Mouse (Mus musculus) forebrain, embryonic 16.5 days (tissue): ENCODE measurements around the gene Rab39b. TPM values are rescaled to one million over a fixed set of nuclear protein-coding genes. Genes with fewer than 3 reads are reported as not detected.

Experiments
- ATAC-seq: fragments of 200-750 bp; cut with Nextera tagmentation; 2 replicates; pipeline ENCODE4 v1.8.0; 2017; ENCODE audit warnings: mild to moderate bottlenecking, moderate library complexity
- H3K27ac ChIP-seq: fragments of 300-500 bp; sonication (generic); 2 replicates; pipeline ENCODE4 v1.5.1; 2014; ENCODE audit warnings: low read length, control low read depth
- H3K27me3 ChIP-seq: fragments of 300-500 bp; sonication (generic); replicated peaks from 2 replicates; pipeline ENCODE4 v1.6.1; 2014; ENCODE audit warnings: low read length; ENCODE audit not compliant: control insufficient read depth, insufficient read depth
- H3K36me3 ChIP-seq: fragments of 300-500 bp; sonication (generic); 2 replicates; pipeline ENCODE4 v1.6.1; 2014; ENCODE audit not compliant: control insufficient read depth, insufficient read depth
- H3K4me1 ChIP-seq: fragments of 300-500 bp; sonication (generic); replicated peaks from 2 replicates; pipeline ENCODE4 v1.6.1; 2014; ENCODE audit warnings: low read length; ENCODE audit not compliant: control insufficient read depth, insufficient read depth
- H3K4me2 ChIP-seq: fragments of 300-500 bp; sonication (generic); 2 replicates; pipeline ENCODE4 v1.6.1; 2014; ENCODE audit warnings: mild to moderate bottlenecking, low read length, control low read depth
- H3K4me3 ChIP-seq: fragments of 300-500 bp; sonication (generic); replicated peaks from 2 replicates; pipeline ENCODE4 v1.5.1; 2014; ENCODE audit warnings: mild to moderate bottlenecking, low read length, control low read depth
- H3K9ac ChIP-seq: fragments of 300-500 bp; sonication (generic); replicated peaks from 2 replicates; pipeline ENCODE4 v1.6.1; 2014; ENCODE audit warnings: low read depth, low read length, control low read depth
- H3K9me3 ChIP-seq: fragments of 300-500 bp; sonication (generic); 2 replicates; pipeline ENCODE4 v1.6.1; 2016; ENCODE audit warnings: low read length; ENCODE audit not compliant: control insufficient read depth
- WGBS: fragments of 180-500 bp; shearing (Covaris S2); extraction: QIAGEN DNeasy Blood & Tissue Kit; methylation state at CpG from one replicate; pipeline ENCODE4 v1.1.7; 2014; 5-methylcytosine and 5-hydroxymethylcytosine counted together
- polyA plus RNA-seq: library from polyadenylated mRNA; unstranded; fragments of >200 nt; fragmentation: Nextera tagmentation; extraction: Ambion mirVana; gene quantifications from 2 replicates; pipeline ENCODE4 v1.2.1, GENCODE M21; 2015

Gene Rab39b
- polyA plus RNA-seq, result 25.9 and 26.3 TPM in 2 replicates

- ATAC-seq, result peak; percentile 99
- no peaks in the 10 kb centered on the region for H3K27me3 ChIP-seq
- peak within 1 kb of the TSS; percentile 85 for H3K27ac ChIP-seq
- H3K4me2 ChIP-seq, result peak within 1 kb of the TSS; percentile 47
- H3K9ac ChIP-seq, result peak within 1 kb of the TSS; percentile 78
- no peaks in the 10 kb centered on the region for H3K4me1 ChIP-seq
- H3K4me3 ChIP-seq, result peak within 1 kb of the TSS; percentile 65
- WGBS, result 16% methylated on average over 41 of the region's 41 CpGs
- H3K36me3 ChIP-seq, result 0 out of 2 replicates have a peak, but pooled peaks cover 3% of the 10 kb centered on the region
- no peaks in the 10 kb centered on the region for H3K9me3 ChIP-seq
These were observed at the start of gene Rab39b for GRCm38 (mm10) chrX:75577582-75578324. Gene Rab39b (minus strand): TSS chrX:75578231.

- Histone ChIP-seq H3K4me3 (no peak overlapping the region), H3K4me1 (no peaks in the 10 kb centered on the region), H3K27ac (no peak overlapping the region), H3K36me3 (0 out of 2 replicates have a peak, but pooled peaks cover 3% of the 10 kb centered on the region), H3K9me3 (no peaks in the 10 kb centered on the region), H3K27me3 (no peaks in the 10 kb centered on the region), H3K9ac (no peak overlapping the region), H3K4me2 (no peak overlapping the region)
- WGBS, result 87% methylated on average over 2 of the region's 2 CpGs
- no peak for ATAC-seq
These were observed 508 bp upstream of the Rab39b start for GRCm38 (mm10) chrX:75578539-75578938.

Other genes with a start within 250 kb of the Rab39b start
- gene Fundc2, start 195.8 kb downstream of the Rab39b start, polyA plus RNA-seq, result 26.9 and 32.5 TPM in 2 replicates
- gene F8, start 195.6 kb downstream of the Rab39b start, polyA plus RNA-seq, result 0.29 and 1.1 TPM in 2 replicates
- gene Cmc4, start 161.6 kb downstream of the Rab39b start, polyA plus RNA-seq, result 24.2 and 26.9 TPM in 2 replicates
- 10.0 and 11.5 TPM in 2 replicates for gene Mtcp1, start 161.6 kb downstream of the Rab39b start, polyA plus RNA-seq
- gene Brcc3, start 161.6 kb downstream of the Rab39b start, polyA plus RNA-seq, result 58.0 and 62.3 TPM in 2 replicates
- gene Vbp1, start 63.9 kb downstream of the Rab39b start, polyA plus RNA-seq, result 301 and 341 TPM in 2 replicates